Mouse (Mus musculus) C2C12 (cell line): Measurements from ENCODE around the gene Fastkd3.

Source experiments
- CTCF ChIP-seq: IDR thresholded peaks from one replicate; pipeline ENCODE4 v1.5.1; 2011; ENCODE audit not compliant: control insufficient read depth, insufficient read depth, insufficient read length
- MYOD1 ChIP-seq: IDR thresholded peaks from one replicate; pipeline ENCODE4 v1.6.1; 2011; ENCODE audit warnings: low read depth; ENCODE audit not compliant: control insufficient read depth, insufficient read length
- USF1 ChIP-seq: IDR thresholded peaks from one replicate; pipeline ENCODE4 v1.6.1; 2011; ENCODE audit warnings: low read depth, mild to moderate bottlenecking, control low read depth, moderate library complexity

GRCm38 (mm10) chr13:68569589-68570336 lies 12.3 kb upstream of the Fastkd3 start:
- TF ChIP-seq CTCF (peak; percentile 42), MYOD1 (no peak), USF1 (no peak)
